Mouse (Mus musculus) stomach, embryonic 15.5 days (tissue): Measurements from ENCODE around the gene H2-Aa. TPM values are rescaled to one million over a fixed set of nuclear protein-coding genes. Genes with fewer than 3 reads are reported as not detected.

ENCODE experiments used
- ATAC-seq: fragments of 200-750 bp; cut with Nextera tagmentation; 2 replicates; pipeline ENCODE4 v1.8.0; 2017; ENCODE audit warnings: low read depth, moderate number of reproducible peaks, moderate TSS enrichment; ENCODE audit not compliant: insufficient read depth, low FRiP score
- H3K27ac ChIP-seq: fragments of 300-500 bp; sonication (generic); 2 replicates; pipeline ENCODE4 v1.5.1; 2015; ENCODE audit warnings: mild to moderate bottlenecking, inconsistent platforms
- H3K27me3 ChIP-seq: fragments of 300-500 bp; sonication (generic); replicated peaks from 2 replicates; pipeline ENCODE4 v1.6.1; 2015; ENCODE audit warnings: inconsistent platforms
- H3K36me3 ChIP-seq: fragments of 300-500 bp; sonication (generic); 2 replicates; pipeline ENCODE4 v1.6.1; 2015; ENCODE audit warnings: inconsistent platforms
- H3K4me1 ChIP-seq: fragments of 300-500 bp; sonication (generic); 2 replicates; pipeline ENCODE4 v1.6.1; 2015; ENCODE audit warnings: inconsistent platforms
- H3K4me2 ChIP-seq: fragments of 300-500 bp; sonication (generic); 2 replicates; pipeline ENCODE4 v1.6.1; 2015; ENCODE audit warnings: mild to moderate bottlenecking, inconsistent platforms
- H3K4me3 ChIP-seq: fragments of 300-500 bp; sonication (generic); replicated peaks from 2 replicates; pipeline ENCODE4 v1.5.1; 2015; ENCODE audit warnings: inconsistent platforms
- H3K9ac ChIP-seq: fragments of 300-500 bp; sonication (generic); 2 replicates; pipeline ENCODE4 v1.6.1; 2015; ENCODE audit warnings: inconsistent platforms
- H3K9me3 ChIP-seq: fragments of 300-500 bp; sonication (generic); 2 replicates; pipeline ENCODE4 v1.6.1; 2016; ENCODE audit warnings: inconsistent platforms
- WGBS: fragments of 180-500 bp; shearing (Covaris S2); methylation state at CpG from one replicate; pipeline ENCODE4 v1.1.7; 2015; 5-methylcytosine and 5-hydroxymethylcytosine counted together
- polyA plus RNA-seq: library from polyadenylated mRNA; unstranded; fragments of >200 nt; fragmentation: Nextera tagmentation; extraction: Ambion mirVana; gene quantifications from 2 replicates; pipeline ENCODE4 v1.2.1, GENCODE M21; 2015

Gene H2-Aa
- polyA plus RNA-seq, 1 experiment from 2014 or later: 4.9 TPM

DNA sequence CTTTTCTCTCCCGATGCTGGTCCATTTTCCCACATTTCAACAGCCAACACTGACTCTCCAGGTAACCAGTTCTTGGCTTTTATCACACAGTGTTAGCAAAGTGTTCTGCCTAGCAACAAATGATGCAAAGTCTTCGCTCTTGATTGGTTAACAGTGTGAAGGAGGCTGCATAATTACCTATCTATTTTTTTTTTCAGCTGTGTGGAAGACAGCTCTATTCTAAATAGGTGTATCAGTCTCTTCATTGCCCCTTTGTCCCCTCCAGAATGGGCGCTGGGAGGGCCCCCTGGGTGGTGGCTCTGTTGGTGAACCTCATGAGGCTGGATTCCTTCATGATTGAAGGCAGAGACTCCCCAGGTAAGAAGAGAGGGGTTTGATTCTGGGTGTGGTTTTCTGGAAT is 48.9 kb downstream of the H2-Aa start, which contains the start of gene H2-Ob:
Gene H2-Ob, plus strand, starts transcription at position 198 of the 400 bp plus-strand sequence.
- Histone ChIP-seq H3K27me3 (no peaks in the 10 kb centered on the region), H3K4me3 (no peak within 1 kb of the TSS), H3K36me3 (no peaks in the 10 kb centered on the region), H3K4me1 (no peaks in the 10 kb centered on the region), H3K9ac (no peak within 1 kb of the TSS), H3K9me3 (no peaks in the 10 kb centered on the region), H3K27ac (no peak within 1 kb of the TSS; the same call in 1 of the 2 replicates), H3K4me2 (no peak within 1 kb of the TSS)
- WGBS: 63% methylated on average over 3 of the region's 3 CpGs
- no peak for ATAC-seq

DNA sequence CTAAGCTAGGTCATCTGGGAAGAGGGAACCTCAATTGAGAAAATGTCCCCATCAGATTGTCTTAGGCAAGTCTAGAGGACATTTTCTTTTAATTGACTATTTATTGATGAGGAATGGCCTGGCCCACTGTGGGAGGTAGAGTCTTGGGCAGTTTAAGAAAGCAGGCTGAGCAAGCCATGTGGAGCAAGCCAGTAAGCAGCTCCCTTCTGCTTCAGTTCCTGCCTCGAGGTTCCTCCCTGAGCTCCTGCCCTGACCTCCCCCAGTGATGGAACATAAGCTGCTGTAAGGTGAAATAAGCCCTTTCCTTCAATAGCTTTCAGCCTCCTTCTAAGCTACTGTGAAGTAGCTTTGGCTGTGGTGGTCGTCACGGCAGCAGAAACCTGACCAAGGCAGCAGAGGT is 49.9 kb downstream of the H2-Aa start:
- Histone ChIP-seq H3K27me3 (no peaks in the 10 kb centered on the region), H3K9ac (no peak overlapping the region), H3K9me3 (no peaks in the 10 kb centered on the region), H3K4me1 (no peaks in the 10 kb centered on the region), H3K36me3 (no peaks in the 10 kb centered on the region), H3K27ac (no peak overlapping the region), H3K4me3 (no peak overlapping the region), H3K4me2 (no peak overlapping the region)
- no peak for ATAC-seq
- 73% methylated on average over 3 of the region's 3 CpGs for WGBS

DNA sequence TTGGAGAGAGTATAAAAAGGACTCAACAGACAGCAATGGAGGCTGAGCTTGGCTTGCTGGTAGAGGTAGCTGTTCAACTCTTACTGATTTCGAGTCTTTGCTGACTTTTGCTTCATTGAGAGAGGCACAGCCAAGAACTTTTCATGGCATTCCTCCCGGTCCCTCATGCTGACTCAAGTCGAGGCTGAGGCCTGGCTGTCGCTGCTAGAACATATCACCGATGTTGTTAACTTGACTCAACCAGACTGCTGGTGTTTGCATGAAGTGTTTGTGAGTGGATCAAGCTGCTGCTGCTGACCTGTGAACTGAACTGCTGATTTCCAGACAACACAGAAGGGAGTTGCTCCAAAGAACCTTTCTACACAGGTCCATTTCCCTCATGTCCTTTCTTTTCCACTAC is 50.9 kb downstream of the H2-Aa start:
- no peak for ATAC-seq
- Histone ChIP-seq H3K4me1 (no peaks in the 10 kb centered on the region), H3K36me3 (no peaks in the 10 kb centered on the region), H3K4me2 (no peak overlapping the region), H3K27ac (no peak overlapping the region), H3K4me3 (no peak overlapping the region), H3K9ac (no peak overlapping the region), H3K27me3 (no peaks in the 10 kb centered on the region), H3K9me3 (no peaks in the 10 kb centered on the region)
- 72% methylated on average over 5 of the region's 5 CpGs for whole genome bisulfite sequencing

DNA sequence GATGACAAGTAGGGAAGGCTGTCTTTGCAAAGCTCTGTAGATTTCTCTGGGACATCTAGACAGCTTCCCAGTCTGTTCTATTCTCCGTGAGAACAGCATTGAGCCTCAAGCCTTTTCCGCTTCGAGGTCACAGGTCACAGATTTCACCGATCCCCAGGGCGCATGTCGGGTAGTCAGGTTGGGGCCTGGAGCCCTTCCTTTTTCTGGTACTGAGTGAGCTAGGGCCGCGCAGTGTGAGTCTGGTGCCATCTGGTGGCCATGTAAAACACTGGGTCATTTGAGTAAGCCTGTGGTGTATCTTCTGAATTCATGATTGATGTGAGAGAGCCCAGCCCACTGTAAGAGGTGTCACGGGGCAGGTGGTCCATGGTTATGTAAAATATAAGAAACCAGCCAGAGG is 52.7 kb downstream of the H2-Aa start:
- 42% methylated on average over 9 of the region's 9 CpGs for WGBS

More for the DNA sequence above, 52.7 kb downstream of the H2-Aa start:
- H3K27ac ChIP-seq: no peak overlapping the region
- no peaks in the 10 kb centered on the region for H3K36me3 ChIP-seq
- no peak overlapping the region for H3K4me2 ChIP-seq
- no peak overlapping the region for H3K4me3 ChIP-seq
- ATAC-seq: 0 out of 2 replicates have a peak, but pooled peaks have one; percentile 14
- no peaks in the 10 kb centered on the region for H3K27me3 ChIP-seq
- H3K9ac ChIP-seq: no peak overlapping the region
- H3K4me1 ChIP-seq: no peaks in the 10 kb centered on the region
- H3K9me3 ChIP-seq: no peaks in the 10 kb centered on the region

Other genes starting within 250 kb of the H2-Aa start
- gene Col11a2, start 248.4 kb downstream of the H2-Aa start, polyA plus RNA-seq: 1.3 and 1.5 TPM in 2 replicates
- gene H2-Oa, start 195.5 kb downstream of the H2-Aa start, polyA plus RNA-seq: 0.79 and 1.2 TPM in 2 replicates
- 10.8 and 12.1 TPM in 2 replicates for gene H2-DMa, start 168.3 kb downstream of the H2-Aa start, polyA plus RNA-seq
- gene Brd2, start 165.2 kb downstream of the H2-Aa start, polyA plus RNA-seq: 98.3 and 107 TPM in 2 replicates
- gene H2-DMb2, start 144.5 kb downstream of the H2-Aa start, polyA plus RNA-seq: 0.58 and 0.87 TPM in 2 replicates
- gene H2-DMb1, start 134.8 kb downstream of the H2-Aa start, polyA plus RNA-seq: 2.2 and 2.8 TPM in 2 replicates
- gene Tap1, start 100.3 kb downstream of the H2-Aa start, polyA plus RNA-seq: 7.5 and 7.7 TPM in 2 replicates
- 7.9 and 8.1 TPM in 2 replicates for gene Psmb9, start 100.1 kb downstream of the H2-Aa start, polyA plus RNA-seq
- gene Psmb8, start 90.1 kb downstream of the H2-Aa start, polyA plus RNA-seq: 12.1 and 14.6 TPM in 2 replicates
- gene Tap2, start 84.3 kb downstream of the H2-Aa start, polyA plus RNA-seq: 5.5 and 7.0 TPM in 2 replicates
- gene H2-Ob, start 48.9 kb downstream of the H2-Aa start, polyA plus RNA-seq: 0.17 and 0.18 TPM in 2 replicates
- gene H2-Ab1, start 30.1 kb downstream of the H2-Aa start, polyA plus RNA-seq: 13.3 and 18.1 TPM in 2 replicates
- gene H2-Eb1, start 18.0 kb upstream of the H2-Aa start, polyA plus RNA-seq: 4.8 and 5.0 TPM in 2 replicates
- not detected in 2 replicates for gene H2-Eb2, start 37.8 kb upstream of the H2-Aa start, polyA plus RNA-seq
- 0.53 and 0.94 TPM in 2 replicates for gene Btnl2, start 67.0 kb upstream of the H2-Aa start, polyA plus RNA-seq
- gene Btnl1, start 89.3 kb upstream of the H2-Aa start, polyA plus RNA-seq: 1.7 and 2.1 TPM in 2 replicates
- 1.1 and 1.3 TPM in 2 replicates for gene BC051142, start 111.0 kb upstream of the H2-Aa start, polyA plus RNA-seq
- 2.6 and 4.1 TPM in 2 replicates for gene Btnl4, start 189.5 kb upstream of the H2-Aa start, polyA plus RNA-seq
- 1.2 and 2.8 TPM in 2 replicates for gene Btnl6, start 229.5 kb upstream of the H2-Aa start, polyA plus RNA-seq